Mouse (Mus musculus): ENCODE data around the gene Nek4. TPM values are rescaled to one million over a fixed set of nuclear protein-coding genes. Genes with fewer than 3 reads are reported as not detected.
A peak's percentile ranks its signal among the peaks of the same experiment; 100 is the strongest.

The Nek4 gene
- polyA plus RNA-seq (2015; fragmentation: Nextera tagmentation; extraction: Ambion mirVana): 8.5 and 9.5 TPM in 2 replicates

DNA sequence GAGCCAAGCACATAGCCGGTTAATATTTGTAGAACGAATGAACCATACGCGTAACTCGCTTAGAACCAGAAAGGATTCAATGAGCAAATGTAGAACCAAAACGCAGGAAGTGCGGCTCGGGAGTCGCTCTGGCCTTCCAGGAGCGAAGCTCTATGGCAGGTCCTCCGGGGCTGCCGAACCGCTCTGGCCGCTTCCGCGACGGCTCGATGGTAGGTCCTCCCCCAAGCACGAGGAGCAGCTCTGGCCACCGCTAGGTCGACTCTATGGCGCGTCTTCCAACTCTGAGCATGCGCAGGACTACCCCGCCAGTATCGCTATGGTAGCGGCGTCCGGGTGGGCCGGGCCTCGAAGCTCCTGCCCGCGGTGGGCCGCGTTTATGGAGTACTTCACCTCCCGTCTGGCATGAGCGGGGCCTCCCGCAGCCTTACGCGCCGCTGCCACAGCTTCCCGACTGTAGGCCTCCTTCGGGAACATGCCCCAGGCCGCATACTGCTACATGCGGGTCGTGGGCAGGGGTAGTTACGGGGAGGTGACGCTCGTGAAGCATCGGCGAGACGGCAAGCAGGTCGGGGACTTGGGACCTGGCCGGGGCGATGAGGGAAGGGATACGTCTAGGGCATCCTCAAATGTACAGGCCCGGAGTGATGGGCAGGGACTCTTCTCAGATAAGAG lies at the start of gene Nek4:
Gene Nek4, plus strand, starts transcription at position 224 of the 672 bp plus-strand sequence.
- H3K27ac ChIP-seq: no peak within 1 kb of the TSS; the same call in 1 of the 2 replicates
- under 1% methylated on average over 57 of the region's 57 CpGs for WGBS
- H3K4me2 ChIP-seq (replicated peaks): peak within 1 kb of the TSS; percentile 70
- H3K9me3 ChIP-seq: no peaks in the 10 kb centered on the region
- H3K36me3 ChIP-seq: no peaks in the 10 kb centered on the region
- H3K9ac ChIP-seq: peak within 1 kb of the TSS; percentile 70
- no peaks in the 10 kb centered on the region for H3K27me3 ChIP-seq (replicated peaks)
- peak; percentile 100 for ATAC-seq
- peak within 1 kb of the TSS; percentile 71 for H3K4me3 ChIP-seq (replicated peaks)
- H3K4me1 ChIP-seq (replicated peaks): 0 out of 2 replicates have a peak, but pooled peaks cover 2% of the 10 kb centered on the region

DNA sequence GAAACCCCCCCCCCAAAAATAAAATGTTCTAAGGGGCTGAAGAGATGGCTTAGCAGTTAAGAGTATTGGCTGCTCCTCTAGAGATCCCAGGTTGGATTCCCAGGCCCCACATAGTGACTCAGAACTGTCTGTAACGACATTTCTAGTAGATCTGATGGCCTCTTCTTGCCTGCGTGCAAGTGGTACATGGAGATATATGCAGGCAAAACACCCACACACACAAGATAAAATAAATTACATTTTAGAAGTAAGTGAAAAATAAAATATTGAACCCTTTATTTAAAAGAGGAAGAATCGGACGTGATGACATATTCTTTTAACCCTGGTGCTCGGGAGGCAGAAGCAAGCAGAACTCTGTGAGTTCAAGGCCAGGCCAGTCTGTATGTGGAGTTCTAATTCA lies 48.5 kb upstream of the Nek4 start:
- H3K9ac ChIP-seq: no peak overlapping the region
- no peak overlapping the region for H3K4me3 ChIP-seq (replicated peaks)
- no peaks in the 10 kb centered on the region for H3K4me1 ChIP-seq (replicated peaks)
- 88% methylated on average over 5 of the region's 5 CpGs for WGBS
- no peaks in the 10 kb centered on the region for H3K27me3 ChIP-seq (replicated peaks)
- ATAC-seq: no peak
- H3K9me3 ChIP-seq: no peaks in the 10 kb centered on the region
- no peaks in the 10 kb centered on the region for H3K36me3 ChIP-seq
- H3K4me2 ChIP-seq (replicated peaks): no peak overlapping the region
- no peak overlapping the region for H3K27ac ChIP-seq

DNA sequence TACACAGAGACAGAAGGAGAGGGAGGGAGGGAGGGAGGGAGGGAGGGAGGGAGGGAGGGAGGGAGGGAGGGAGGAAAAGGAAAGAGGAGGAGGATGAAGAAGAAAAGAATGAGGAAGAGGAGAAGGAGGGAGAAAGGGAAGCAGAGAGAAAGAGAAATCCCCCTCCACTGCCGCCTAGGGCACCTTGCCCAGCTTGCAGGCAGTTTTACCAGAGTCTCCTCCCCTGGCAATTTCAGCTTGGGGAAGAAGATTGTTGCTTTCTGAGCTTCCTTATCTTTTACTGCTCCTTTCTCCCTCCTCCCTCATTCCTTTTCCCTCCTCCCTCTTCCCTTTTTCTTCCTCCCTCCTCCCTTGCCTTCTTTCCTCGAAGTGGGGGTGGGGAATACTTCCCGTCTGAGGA lies 48.1 kb upstream of the Nek4 start:
- H3K27me3 ChIP-seq (replicated peaks): no peaks in the 10 kb centered on the region
- no peaks in the 10 kb centered on the region for H3K4me1 ChIP-seq (replicated peaks)
- no peak for ATAC-seq
- H3K4me2 ChIP-seq (replicated peaks): no peak overlapping the region
- no peak overlapping the region for H3K4me3 ChIP-seq (replicated peaks)
- H3K9ac ChIP-seq: no peak overlapping the region
- no peak overlapping the region for H3K27ac ChIP-seq
- H3K9me3 ChIP-seq: no peaks in the 10 kb centered on the region
- 59% methylated on average over 3 of the region's 3 CpGs for WGBS
- H3K36me3 ChIP-seq: no peaks in the 10 kb centered on the region

DNA sequence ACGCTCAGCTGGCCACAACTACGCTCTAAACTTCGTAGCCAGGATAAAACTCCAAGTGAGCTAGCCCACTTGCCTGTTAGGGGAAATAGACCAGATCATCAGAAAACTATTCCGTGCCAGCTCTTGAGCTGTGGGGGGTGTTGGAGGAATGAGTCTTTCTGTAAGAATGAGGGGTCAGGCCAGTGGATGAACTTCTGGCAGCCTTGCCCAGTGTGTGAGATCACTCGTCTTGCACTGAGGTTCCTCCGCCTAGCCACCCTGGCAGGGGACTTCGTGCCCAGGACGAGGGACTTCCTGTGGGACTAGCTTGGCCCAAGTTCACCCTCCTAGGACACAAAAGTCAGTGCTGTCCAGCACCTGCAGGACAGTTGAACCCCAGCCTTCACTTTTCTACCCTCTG lies 46.9 kb upstream of the Nek4 start:
- H3K27me3 ChIP-seq (replicated peaks): no peaks in the 10 kb centered on the region
- 78% methylated on average over 8 of the region's 8 CpGs for WGBS
- no peak overlapping the region for H3K4me2 ChIP-seq (replicated peaks)
- H3K27ac ChIP-seq: no peak overlapping the region
- no peaks in the 10 kb centered on the region for H3K4me1 ChIP-seq (replicated peaks)
- H3K4me3 ChIP-seq (replicated peaks): no peak overlapping the region
- H3K36me3 ChIP-seq: no peaks in the 10 kb centered on the region
- no peaks in the 10 kb centered on the region for H3K9me3 ChIP-seq
- H3K9ac ChIP-seq: no peak overlapping the region
- no peak for ATAC-seq

DNA sequence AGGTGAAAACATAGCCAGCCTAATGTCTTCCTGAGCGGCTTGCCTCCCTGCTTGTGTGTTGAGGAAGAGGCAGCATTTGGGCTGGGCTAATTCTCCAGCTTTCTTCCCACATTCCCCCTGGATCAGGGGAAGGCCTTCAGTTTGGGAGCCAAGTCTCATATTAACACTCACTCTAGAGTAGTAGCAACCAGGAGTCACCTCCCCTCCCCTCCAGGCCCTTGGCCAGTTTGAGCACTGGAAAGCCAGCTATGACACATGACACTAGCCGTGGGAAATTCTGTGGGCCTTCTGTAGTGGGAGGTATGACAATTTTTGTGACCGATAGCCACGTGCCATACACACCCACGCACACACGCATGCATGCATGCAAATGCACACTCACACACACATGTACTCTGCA lies 45.2 kb upstream of the Nek4 start:
- Histone ChIP-seq H3K36me3 (no peaks in the 10 kb centered on the region), H3K4me3 (replicated peaks) (no peak overlapping the region), H3K9me3 (no peaks in the 10 kb centered on the region), H3K27me3 (replicated peaks) (no peaks in the 10 kb centered on the region), H3K27ac (no peak overlapping the region), H3K9ac (no peak overlapping the region), H3K4me1 (replicated peaks) (no peaks in the 10 kb centered on the region), H3K4me2 (replicated peaks) (no peak overlapping the region)
- 90% methylated on average over 6 of the region's 6 CpGs for WGBS
- ATAC-seq: no peak

DNA sequence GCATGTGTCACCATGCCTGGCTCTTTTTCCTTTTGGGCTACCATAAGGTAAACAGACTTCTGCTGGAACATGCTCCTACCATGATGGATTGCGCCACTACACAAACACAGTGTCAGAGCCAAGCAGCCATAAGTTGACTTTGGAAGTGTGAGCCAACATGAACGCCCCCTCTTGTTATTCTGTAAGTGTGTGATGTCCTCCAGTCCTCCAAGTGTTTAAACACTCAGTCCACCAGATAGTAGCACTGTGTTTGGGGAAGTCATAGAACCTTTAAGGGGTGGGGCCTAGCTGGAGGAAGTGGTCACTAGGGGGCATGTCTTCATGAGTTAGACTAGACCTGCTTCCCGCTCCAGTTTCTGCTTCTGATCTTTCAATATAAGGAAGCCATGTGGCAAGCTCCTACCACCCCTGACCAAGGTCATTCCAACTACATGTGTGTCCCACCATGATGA lies 43.3 kb upstream of the Nek4 start:
- Histone ChIP-seq H3K36me3 (no peaks in the 10 kb centered on the region), H3K4me3 (replicated peaks) (no peak overlapping the region), H3K27me3 (replicated peaks) (no peaks in the 10 kb centered on the region), H3K9me3 (no peaks in the 10 kb centered on the region), H3K9ac (no peak overlapping the region), H3K4me2 (replicated peaks) (no peak overlapping the region), H3K4me1 (replicated peaks) (no peaks in the 10 kb centered on the region), H3K27ac (no peak overlapping the region)
- ATAC-seq: peak; percentile 47; the same call in 1 of the 2 replicates
- WGBS: 49% methylated on average over 3 of the region's 3 CpGs

DNA sequence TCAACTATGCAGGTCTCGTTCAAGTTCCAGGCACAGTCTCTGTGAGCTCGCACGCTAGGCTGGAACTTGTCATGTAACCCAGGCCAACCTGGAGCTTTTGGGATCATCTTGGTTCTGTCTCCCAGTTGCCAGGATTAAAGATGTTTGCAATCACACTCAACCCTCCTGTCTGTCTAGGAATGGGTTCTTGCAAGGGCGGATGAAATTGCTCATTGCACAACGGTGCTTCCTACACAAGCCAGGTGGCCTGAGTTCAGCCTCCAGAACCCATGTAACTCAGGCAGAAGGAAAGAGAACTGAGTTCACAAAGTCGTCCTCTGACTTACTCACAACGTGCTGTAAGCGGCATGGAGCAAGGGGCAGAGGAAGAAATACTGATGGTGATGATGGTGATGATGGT lies 40.0 kb upstream of the Nek4 start:
- no peak for ATAC-seq
- H3K4me2 ChIP-seq (replicated peaks): no peak overlapping the region
- no peaks in the 10 kb centered on the region for H3K4me1 ChIP-seq (replicated peaks)
- WGBS: 90% methylated on average over 8 of the region's 8 CpGs
- H3K27me3 ChIP-seq (replicated peaks): no peaks in the 10 kb centered on the region
- H3K9ac ChIP-seq: no peak overlapping the region
- no peak overlapping the region for H3K4me3 ChIP-seq (replicated peaks)
- no peak overlapping the region for H3K27ac ChIP-seq
- H3K36me3 ChIP-seq: no peaks in the 10 kb centered on the region
- H3K9me3 ChIP-seq: no peaks in the 10 kb centered on the region

DNA sequence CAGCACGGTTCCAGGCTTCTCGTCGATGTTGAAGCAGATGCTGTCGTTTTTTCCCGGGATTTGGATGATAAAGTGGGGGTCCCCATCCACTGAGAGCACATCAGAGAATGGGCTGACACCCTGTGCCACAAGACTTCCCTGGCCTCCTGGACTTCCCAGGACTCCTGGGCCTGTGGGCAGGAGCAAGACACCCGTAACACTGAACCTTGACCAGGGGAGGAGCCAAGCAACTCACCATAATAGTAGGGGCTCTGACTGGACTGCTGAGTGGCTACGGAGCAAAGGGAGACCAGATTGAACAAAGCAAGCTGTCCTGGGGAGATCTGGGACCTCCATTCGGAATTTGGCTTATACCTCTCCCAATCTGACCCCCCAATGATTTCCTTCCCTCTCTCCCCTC lies 38.5 kb upstream of the Nek4 start:
- H3K27me3 ChIP-seq (replicated peaks): no peaks in the 10 kb centered on the region
- no peak overlapping the region for H3K4me2 ChIP-seq (replicated peaks)
- H3K27ac ChIP-seq: no peak overlapping the region
- H3K4me3 ChIP-seq (replicated peaks): no peak overlapping the region
- WGBS: 75% methylated on average over 8 of the region's 8 CpGs
- no peaks in the 10 kb centered on the region for H3K9me3 ChIP-seq
- H3K4me1 ChIP-seq (replicated peaks): no peaks in the 10 kb centered on the region
- peak; percentile 82 for ATAC-seq
- H3K9ac ChIP-seq: no peak overlapping the region
- H3K36me3 ChIP-seq: no peaks in the 10 kb centered on the region

DNA sequence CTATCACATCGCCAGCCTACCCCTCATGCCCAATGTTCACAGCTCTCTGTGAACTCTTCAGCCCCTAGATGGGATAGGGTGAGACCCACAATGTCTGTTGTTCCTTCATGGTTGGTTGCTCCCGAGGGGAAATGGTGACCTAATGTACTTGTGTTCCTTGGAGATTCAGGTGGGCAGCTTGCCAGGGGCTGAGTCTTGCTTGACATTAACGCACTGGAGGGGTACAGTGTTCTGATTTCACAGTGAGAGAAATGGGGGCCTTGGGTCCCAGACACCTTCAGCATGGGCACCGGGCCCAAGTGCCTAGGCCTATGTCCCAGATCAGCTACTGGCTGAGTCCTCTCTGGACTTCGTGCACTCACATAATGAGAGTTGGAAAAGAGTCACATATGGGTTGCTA lies 37.8 kb upstream of the Nek4 start:
- Histone ChIP-seq H3K4me1 (replicated peaks) (no peaks in the 10 kb centered on the region), H3K36me3 (no peaks in the 10 kb centered on the region), H3K27ac (no peak overlapping the region), H3K4me2 (replicated peaks) (no peak overlapping the region), H3K4me3 (replicated peaks) (no peak overlapping the region), H3K9me3 (no peaks in the 10 kb centered on the region), H3K27me3 (replicated peaks) (no peaks in the 10 kb centered on the region), H3K9ac (no peak overlapping the region)
- WGBS: 82% methylated on average over 5 of the region's 5 CpGs
- ATAC-seq: no peak

DNA sequence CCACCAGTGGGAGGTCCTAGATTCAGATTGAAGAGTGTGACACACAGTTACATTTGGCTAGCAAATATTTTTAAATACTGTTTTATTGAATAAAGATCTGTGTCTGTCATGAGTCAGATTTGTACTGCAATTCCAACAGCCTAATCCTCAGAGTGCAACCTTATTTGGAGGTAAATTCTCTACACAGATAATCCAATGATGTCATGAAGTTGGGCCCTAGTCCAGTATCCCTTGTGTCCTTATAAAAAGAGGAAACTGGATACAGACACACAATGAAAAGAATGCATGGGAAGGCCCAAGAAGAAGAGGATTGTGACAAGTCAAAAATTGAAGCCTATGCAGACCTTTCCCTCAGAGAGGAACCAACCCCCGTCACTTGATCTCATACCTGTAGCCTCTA lies 34.7 kb upstream of the Nek4 start:
- Histone ChIP-seq H3K9ac (no peak overlapping the region), H3K4me1 (replicated peaks) (no peaks in the 10 kb centered on the region), H3K4me2 (replicated peaks) (no peak overlapping the region), H3K36me3 (no peaks in the 10 kb centered on the region), H3K9me3 (no peaks in the 10 kb centered on the region), H3K27ac (no peak overlapping the region), H3K27me3 (replicated peaks) (no peaks in the 10 kb centered on the region), H3K4me3 (replicated peaks) (no peak overlapping the region)
- 0 out of 2 replicates have a peak, but pooled peaks have one; percentile 16 for ATAC-seq
- 83% methylated on average over 1 of the region's 1 CpGs for WGBS

DNA sequence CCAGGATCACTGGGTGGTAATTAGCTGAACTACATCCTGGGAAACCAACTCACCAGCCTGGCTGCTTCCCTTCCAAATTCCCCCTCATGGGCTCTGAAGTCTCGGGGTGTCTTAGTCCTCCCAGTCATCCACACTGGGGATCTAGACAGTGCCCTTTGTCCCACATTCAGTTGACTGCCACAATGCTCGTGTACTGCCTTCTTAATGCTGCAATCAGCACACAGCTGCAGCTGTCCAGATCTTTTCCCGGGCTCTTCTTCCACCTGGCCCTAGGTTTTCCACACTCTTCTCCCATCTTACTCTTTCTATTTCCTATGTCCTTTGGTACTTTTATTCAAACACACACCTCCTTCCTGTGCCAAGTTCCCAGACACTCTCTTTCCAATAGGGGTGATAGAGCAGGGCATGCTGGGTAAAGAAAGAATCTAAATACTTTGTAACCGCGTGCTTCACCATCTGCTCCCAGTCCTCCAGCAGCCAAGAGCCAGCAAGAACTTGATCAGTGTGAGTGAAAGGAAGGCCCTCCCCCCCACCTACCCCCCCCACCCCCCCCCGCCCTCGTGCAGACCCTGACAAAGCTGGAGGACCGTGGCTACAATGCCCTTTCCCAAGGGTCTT lies 29.0 kb upstream of the Nek4 start:
- Histone ChIP-seq H3K36me3 (no peaks in the 10 kb centered on the region), H3K27ac (no peak overlapping the region), H3K4me1 (replicated peaks) (no peaks in the 10 kb centered on the region), H3K4me3 (replicated peaks) (no peak overlapping the region), H3K9ac (no peak overlapping the region), H3K27me3 (replicated peaks) (no peaks in the 10 kb centered on the region), H3K9me3 (no peaks in the 10 kb centered on the region), H3K4me2 (replicated peaks) (no peak overlapping the region)
- ATAC-seq: no peak
- WGBS: 51% methylated on average over 8 of the region's 8 CpGs

DNA sequence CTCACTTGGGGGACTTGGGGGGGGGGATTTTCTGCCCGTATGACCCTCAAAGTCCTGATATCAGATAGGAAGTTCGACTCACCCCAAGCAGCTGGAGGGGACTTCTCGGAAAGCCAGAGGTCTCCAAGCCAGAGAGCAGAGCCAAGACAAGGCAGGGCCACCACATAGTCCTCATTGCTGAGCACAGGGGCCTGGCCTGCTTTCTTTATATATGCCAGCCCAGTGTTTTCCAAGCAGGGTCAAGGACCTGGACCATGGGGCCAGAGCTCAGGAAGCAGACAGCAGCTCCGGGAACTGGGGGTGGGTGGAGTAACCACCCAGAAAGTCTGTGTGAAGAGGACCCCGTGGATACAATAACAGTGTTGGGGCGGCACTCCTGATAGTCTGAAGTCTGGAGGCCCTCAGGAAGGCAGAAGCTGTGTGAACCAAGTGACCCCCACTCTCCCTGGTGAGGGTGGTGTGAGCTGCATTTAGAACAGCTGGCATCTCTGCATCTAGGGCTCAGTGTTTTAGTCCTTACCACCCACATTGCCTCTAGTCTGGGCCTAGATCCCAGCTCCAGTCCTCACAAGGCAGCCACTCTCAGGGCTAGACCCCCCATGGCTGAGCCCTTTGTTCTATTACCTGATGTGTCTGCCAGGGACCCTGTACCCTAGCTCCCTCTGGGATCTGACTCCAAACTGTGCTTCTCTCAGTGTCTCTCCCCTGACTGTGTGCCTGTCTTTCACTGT lies 27.6 kb upstream of the Nek4 start, which contains the start of gene Itih3:
Gene Itih3, minus strand, starts transcription at position 386 of the 731 bp plus-strand sequence.
- Histone ChIP-seq H3K9ac (no peak within 1 kb of the TSS), H3K27ac (no peak within 1 kb of the TSS), H3K9me3 (no peaks in the 10 kb centered on the region), H3K4me2 (replicated peaks) (no peak within 1 kb of the TSS), H3K27me3 (replicated peaks) (no peaks in the 10 kb centered on the region), H3K4me1 (replicated peaks) (no peaks in the 10 kb centered on the region), H3K4me3 (replicated peaks) (no peak within 1 kb of the TSS), H3K36me3 (no peaks in the 10 kb centered on the region)
- ATAC-seq: no peak
- 38% methylated on average over 6 of the region's 6 CpGs for WGBS
